Mouse (Mus musculus) MEL (cell line): ENCODE data around the gene Aco1. TPM values are rescaled to one million over a fixed set of nuclear protein-coding genes. Genes with fewer than 3 reads are reported as not detected.

ENCODE experiments used
- DNase-seq: peaks from one replicate; pipeline ENCODE4 v3.0.0; 2011; ENCODE audit warnings: low read depth, low spot score
- H3K27ac ChIP-seq: 2 replicates; pipeline ENCODE4 v1.5.1; 2012; ENCODE audit warnings: low read depth, mild to moderate bottlenecking, control low read depth, low read length, moderate library complexity; ENCODE audit not compliant: control insufficient read depth
- H3K27me3 ChIP-seq, 2 experiments: fragments of 150-350 bp in 1 of 2; sonication (generic) in 1 of 2; 2 replicates each; pipeline ENCODE4 v1.6.1; 2012; ENCODE audit warnings: low read length in 2 of 2, mild to moderate bottlenecking in 2 of 2, improper control_type of control experiment in 1 of 2, moderate library complexity in 1 of 2; ENCODE audit not compliant: insufficient read depth in 2 of 2, control insufficient read depth in 1 of 2
- H3K36me3 ChIP-seq, 2 experiments: 2 replicates each; pipeline ENCODE4 v1.6.1; 2012 to 2014; ENCODE audit warnings: low read length in 2 of 2, improper control_type of control experiment in 1 of 2, inconsistent platforms in 1 of 2, mild to moderate bottlenecking in 1 of 2; ENCODE audit not compliant: insufficient read depth in 2 of 2, control insufficient read depth in 1 of 2
- H3K4me1 ChIP-seq, 2 experiments: fragments of 150-350 bp in 1 of 2; sonication (generic) in 1 of 2; 2 replicates each; pipeline ENCODE4 v1.6.1; 2012; ENCODE audit warnings: low read length in 2 of 2, improper control_type of control experiment in 1 of 2, mild to moderate bottlenecking in 1 of 2; ENCODE audit not compliant: insufficient read depth in 2 of 2, control insufficient read depth in 1 of 2
- H3K4me3 ChIP-seq, 2 experiments: fragments of 150-350 bp in 1 of 2; sonication (generic) in 1 of 2; 2 replicates each; pipeline ENCODE4 v1.5.1; 2012; ENCODE audit warnings: low read depth in 2 of 2, low read length in 2 of 2, mild to moderate bottlenecking in 2 of 2, moderate library complexity in 2 of 2, control low read depth in 1 of 2, improper control_type of control experiment in 1 of 2; ENCODE audit not compliant: control insufficient read depth in 1 of 2, insufficient read depth in 1 of 2
- H3K79me2 ChIP-seq: 2 replicates; pipeline ENCODE4 v1.6.1; 2012; ENCODE audit warnings: mild to moderate bottlenecking, low read length, moderate library complexity; ENCODE audit not compliant: control insufficient read depth, poor library complexity, insufficient read depth
- H3K9ac ChIP-seq: 2 replicates; pipeline ENCODE4 v1.6.1; 2012; ENCODE audit warnings: low read depth, mild to moderate bottlenecking, control low read depth, low read length, moderate library complexity; ENCODE audit not compliant: control insufficient read depth, poor library complexity, severe bottlenecking
- H3K9me3 ChIP-seq: fragments of 150-350 bp; sonication (generic); replicated peaks from 2 replicates; pipeline ENCODE4 v1.6.1; 2012; ENCODE audit warnings: mild to moderate bottlenecking, low read length, improper control_type of control experiment, moderate library complexity; ENCODE audit not compliant: insufficient read depth
- BHLHE40 ChIP-seq: IDR thresholded peaks from 2 replicates; pipeline ENCODE4 v1.6.1; 2012; ENCODE audit warnings: low read depth, mild to moderate bottlenecking, inconsistent platforms, low read length, improper control_type of control experiment, borderline replicate concordance
- CHD2 ChIP-seq: IDR thresholded peaks from 2 replicates; pipeline ENCODE4 v1.6.1; 2011; ENCODE audit warnings: low read length, improper control_type of control experiment
- E2F4 ChIP-seq: IDR thresholded peaks from 2 replicates; pipeline ENCODE4 v1.6.1; 2011; ENCODE audit warnings: low read depth, low read length, improper control_type of control experiment, borderline replicate concordance
- EP300 ChIP-seq, 2 experiments: IDR thresholded peaks; 2 replicates each; pipeline ENCODE4 v1.6.1; 2011; ENCODE audit warnings: improper control_type of control experiment in 2 of 2, low read length in 2 of 2, low read depth in 1 of 2, mild to moderate bottlenecking in 1 of 2
- ETS1 ChIP-seq: IDR thresholded peaks from 2 replicates; pipeline ENCODE4 v1.6.1; 2012; ENCODE audit warnings: low read depth, mild to moderate bottlenecking, inconsistent platforms, low read length, improper control_type of control experiment, moderate library complexity
- GABPA ChIP-seq: IDR thresholded peaks from 2 replicates; pipeline ENCODE4 v1.6.1; 2012; ENCODE audit warnings: low read depth, mild to moderate bottlenecking, inconsistent platforms, low read length, improper control_type of control experiment, moderate library complexity
- GATA1 ChIP-seq: IDR thresholded peaks from 2 replicates; pipeline ENCODE4 v1.6.1; 2011; ENCODE audit warnings: low read depth, low read length, improper control_type of control experiment
- HCFC1 ChIP-seq: IDR thresholded peaks from 2 replicates; pipeline ENCODE4 v1.6.1; 2012; ENCODE audit warnings: low read depth, mild to moderate bottlenecking, inconsistent platforms, low read length, improper control_type of control experiment, moderate library complexity
- JUND ChIP-seq: IDR thresholded peaks from 2 replicates; pipeline ENCODE4 v1.6.1; 2011; ENCODE audit warnings: low read depth, mild to moderate bottlenecking, improper control_type of control experiment, low read length
- KAT2A ChIP-seq: conservative IDR thresholded peaks from 2 replicates; pipeline ENCODE4 v1.6.1; 2012; ENCODE audit warnings: low read depth, low read length, improper control_type of control experiment, inconsistent platforms
- MAX ChIP-seq: IDR thresholded peaks from 2 replicates; pipeline ENCODE4 v1.6.1; 2011; ENCODE audit warnings: low read length, improper control_type of control experiment
- MAZ ChIP-seq: IDR thresholded peaks from 2 replicates; pipeline ENCODE4 v1.6.1; 2012; ENCODE audit warnings: low read depth, mild to moderate bottlenecking, inconsistent platforms, low read length, improper control_type of control experiment
- MEF2A ChIP-seq: IDR thresholded peaks from 2 replicates; pipeline ENCODE4 v1.6.1; 2014; ENCODE audit warnings: low read depth, mild to moderate bottlenecking, inconsistent platforms, low read length, improper control_type of control experiment; ENCODE audit not compliant: poor library complexity, insufficient replicate concordance, severe bottlenecking; ENCODE audit errors: extremely low read depth
- MXI1 ChIP-seq: IDR thresholded peaks from 2 replicates; pipeline ENCODE4 v1.6.1; 2011; ENCODE audit warnings: mild to moderate bottlenecking, low read depth, low read length, improper control_type of control experiment
- MYB ChIP-seq: IDR thresholded peaks from 2 replicates; pipeline ENCODE4 v1.6.1; 2011; ENCODE audit warnings: mild to moderate bottlenecking, low read depth, low read length, improper control_type of control experiment
- MYC ChIP-seq: IDR thresholded peaks from 2 replicates; pipeline ENCODE4 v1.6.1; 2011; ENCODE audit warnings: low read depth, mild to moderate bottlenecking, low read length, improper control_type of control experiment, moderate library complexity
- NELFE ChIP-seq: IDR thresholded peaks from 2 replicates; pipeline ENCODE4 v1.6.1; 2011; ENCODE audit warnings: low read depth, low read length, improper control_type of control experiment
- RCOR1 ChIP-seq: IDR thresholded peaks from 2 replicates; pipeline ENCODE4 v1.6.1; 2012; ENCODE audit warnings: low read depth, mild to moderate bottlenecking, inconsistent platforms, low read length, improper control_type of control experiment
- SIN3A ChIP-seq: IDR thresholded peaks from 2 replicates; pipeline ENCODE4 v1.6.1; 2012; ENCODE audit warnings: low read length, improper control_type of control experiment, inconsistent platforms
- TBP ChIP-seq: IDR thresholded peaks from 2 replicates; pipeline ENCODE4 v1.8.0; 2011; ENCODE audit warnings: low read depth, low read length, improper control_type of control experiment
- TCF12 ChIP-seq: IDR thresholded peaks from 2 replicates; pipeline ENCODE4 v1.6.1; 2014; ENCODE audit warnings: low read depth, mild to moderate bottlenecking, inconsistent platforms, low read length, improper control_type of control experiment, moderate library complexity
- UBTF ChIP-seq: IDR thresholded peaks from 2 replicates; pipeline ENCODE4 v1.6.1; 2012; ENCODE audit warnings: low read depth, mild to moderate bottlenecking, inconsistent platforms, low read length, improper control_type of control experiment, moderate library complexity, borderline replicate concordance; ENCODE audit not compliant: insufficient read depth
- USF1 ChIP-seq: IDR thresholded peaks from 2 replicates; pipeline ENCODE4 v1.6.1; 2014; ENCODE audit warnings: low read depth, mild to moderate bottlenecking, inconsistent platforms, low read length, improper control_type of control experiment, moderate library complexity
- ZC3H11A ChIP-seq: IDR thresholded peaks from 2 replicates; pipeline ENCODE4 v1.6.1; 2012; ENCODE audit warnings: low read depth, mild to moderate bottlenecking, inconsistent platforms, low read length, improper control_type of control experiment
- ZKSCAN1 ChIP-seq: IDR thresholded peaks from 2 replicates; pipeline ENCODE4 v1.6.1; 2012; ENCODE audit warnings: low read depth, mild to moderate bottlenecking, inconsistent platforms, low read length, improper control_type of control experiment, moderate library complexity
- polyA plus RNA-seq, 2 experiments: library from polyadenylated mRNA; stranded (reverse) in 1 of 2; unstranded in 1 of 2; fragments of >175 nt in 1 of 2; fragments of >200 nt in 1 of 2; gene quantifications; 2 replicates each; pipeline versions ENCODE4 v1.2.1 to v1.2.4; 2012; ENCODE audit warnings: low replicate concordance in 2 of 2, low read depth in 1 of 2; ENCODE audit not compliant: insufficient read length in 2 of 2, insufficient read depth in 1 of 2, missing spikeins in 1 of 2
- total RNA-seq: library from RNA; depleted of rRNA; stranded (reverse); fragments of 300-350 nt; gene quantifications from 2 replicates; pipeline ENCODE4 v1.2.3, GENCODE M21; 2012

The Aco1 gene
- total and polyA plus RNA-seq, 3 experiments, result 28.7 to 33.6 TPM; not detected in 1

DNA sequence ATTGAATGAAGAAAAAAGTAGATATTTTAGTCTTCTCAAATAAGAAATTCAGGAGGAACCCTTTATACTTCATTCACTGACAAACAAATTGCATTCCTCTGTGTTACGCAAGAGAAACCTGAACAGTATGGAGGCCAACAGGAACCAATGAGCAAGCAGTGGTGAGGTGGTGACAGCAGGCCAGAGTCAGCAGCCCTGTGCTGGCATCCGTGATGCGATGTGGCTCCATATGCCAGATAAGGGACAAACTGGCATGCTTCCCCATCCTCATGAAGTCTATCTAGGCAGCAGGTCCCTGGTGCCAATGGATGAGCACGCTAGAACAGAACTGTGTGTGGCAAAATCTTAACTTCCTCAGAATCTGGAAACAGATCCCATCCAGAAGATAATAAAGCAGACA, 6.4 kb upstream of the Aco1 start:
- H3K9ac ChIP-seq, result no peak overlapping the region
- peaks cover 0 to 2% of the 10 kb centered on the region in 2 experiments; a peak in 3 of 4 replicates for H3K27me3 ChIP-seq
- H3K27ac ChIP-seq, result no peak overlapping the region
- no peaks in the 10 kb centered on the region for H3K9me3 ChIP-seq
- H3K79me2 ChIP-seq, result no peaks in the 10 kb centered on the region
- H3K36me3 ChIP-seq, result peaks cover 0 to 16% of the 10 kb centered on the region in 2 experiments; a peak in 2 of 4 replicates
- no peak for DNase-seq
- no peak for TF ChIP-seq ZKSCAN1
- peaks cover 10 to 13% of the 10 kb centered on the region in 2 experiments for H3K4me1 ChIP-seq
- H3K4me3 ChIP-seq, result no peak overlapping the region

DNA sequence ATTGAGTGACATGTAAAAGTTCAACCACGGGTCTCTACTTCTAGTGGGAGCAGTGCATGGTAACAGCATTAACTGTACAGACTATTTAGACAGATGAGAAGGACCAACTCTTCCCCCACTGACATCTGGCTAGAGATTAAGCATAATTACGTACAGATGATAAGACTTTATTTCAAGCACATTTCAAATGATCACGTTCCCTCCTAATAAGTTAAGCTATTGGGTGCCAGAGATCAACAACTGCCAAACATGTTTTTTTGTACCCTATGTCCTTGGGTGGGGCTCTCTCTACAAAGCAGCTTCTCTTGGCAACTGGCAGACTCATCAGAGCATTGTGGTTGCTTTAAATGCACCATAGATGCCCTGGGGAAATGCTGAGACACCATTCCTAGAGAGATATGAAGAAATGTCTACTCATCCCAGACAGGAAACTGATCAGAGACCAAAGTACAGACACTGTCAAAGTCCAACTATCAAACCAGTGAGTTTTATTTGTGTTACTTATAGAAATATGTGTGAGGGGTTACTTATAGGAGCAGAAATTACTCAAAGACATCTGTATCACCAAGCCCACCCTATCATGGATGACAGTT, 3.1 kb upstream of the Aco1 start:
- Histone ChIP-seq H3K4me1 (peaks cover 17 to 18% of the 10 kb centered on the region in 2 experiments), H3K36me3 (peaks cover 0 to 19% of the 10 kb centered on the region in 2 experiments; a peak in 2 of 4 replicates), H3K9ac (no peak overlapping the region), H3K9me3 (no peaks in the 10 kb centered on the region), H3K27ac (peak overlapping the region; percentile 33; the same call in 1 of the 2 replicates), H3K4me3 (no peak overlapping the region), H3K79me2 (no peaks in the 10 kb centered on the region; the same call in 1 of the 2 replicates), H3K27me3 (no peaks in the 10 kb centered on the region)
- peak; percentile 66 for DNase-seq
- TF ChIP-seq MYB (no peak), BHLHE40 (peak; percentile 76), EP300 (IDR thresholded peaks at IDR 0.05; ENCODE audit: low read depth in 1 of 2, low read length in 2 of 2) (peak in 1 of 2 experiments; percentile 58), JUND (no peak), ZKSCAN1 (no peak), TCF12 (peak; percentile 31; the same call in 1 of the 2 replicates), ETS1 (peak; percentile 66), E2F4 (no peak), GATA1 (peak; percentile 54), GABPA (no peak), MAX (0 out of 2 replicates have a peak, but pooled peaks have one; percentile 31), MXI1 (peak; percentile 47; the same call in 1 of the 2 replicates), UBTF (no peak), MEF2A (no peak), RCOR1 (peak; percentile 49; the same call in 1 of the 2 replicates), TBP (no peak), USF1 (peak; percentile 47; the same call in 1 of the 2 replicates), NELFE (no peak; the same call in 1 of the 2 replicates), CHD2 (no peak), ZC3H11A (no peak), HCFC1 (0 out of 2 replicates have a peak, but pooled peaks have one; percentile 27), MAZ (no peak), SIN3A (peak; percentile 63), MYC (0 out of 2 replicates have a peak, but pooled peaks have one; percentile 25), KAT2A (0 out of 2 replicates have a peak, but pooled peaks have one; percentile 29)
